ENCODE assay signal across 8 mouse cellular contexts in genomic region chr10:100487097-100487978, GRCm38 (mm10). TPM values are rescaled to one million over a fixed set of nuclear protein-coding genes. Genes with fewer than 3 reads are reported as not detected.
DNase-seq lines count a peak whose midpoint lies in the region; ATAC-seq lines count a peak whose summit lies in the region.

Gene Tmtc3 (minus strand): TSS chr10:100487350.
Gene Cep290 (plus strand): TSS chr10:100487558.

- H3K4me2 ChIP-seq in heart, embryonic 13.5 days = peak within 1 kb of the TSS; percentile 84
- peak within 1 kb of the TSS; percentile 89 for H3K4me2 ChIP-seq in liver, embryonic 12.5 days
- H3K4me2 ChIP-seq in stomach, embryonic 15.5 days = peak within 1 kb of the TSS; percentile 81

- H3K27me3 ChIP-seq in heart, embryonic 13.5 days (replicated peaks) = no peaks in the 10 kb centered on the region
- no peaks in the 10 kb centered on the region for H3K27me3 ChIP-seq in liver, embryonic 12.5 days (replicated peaks)
- no peaks in the 10 kb centered on the region for H3K27me3 ChIP-seq in stomach, embryonic 15.5 days (replicated peaks)

- peaks cover 1% of the 10 kb centered on the region; the same call in 1 of the 2 replicates for H3K36me3 ChIP-seq in heart, embryonic 13.5 days
- peaks cover 22% of the 10 kb centered on the region for H3K36me3 ChIP-seq in liver, embryonic 12.5 days
- H3K36me3 ChIP-seq in stomach, embryonic 15.5 days = no peaks in the 10 kb centered on the region

- WGBS in heart, embryonic 13.5 days = under 1% methylated on average over 63 of the region's 63 CpGs
- WGBS in liver, embryonic 12.5 days (ENCODE audit: insufficient replicate concordance) = under 1% methylated on average over 63 of the region's 63 CpGs
- 1% methylated on average over 63 of the region's 63 CpGs for WGBS in stomach, embryonic 15.5 days

- H3K27ac ChIP-seq in brown adipose tissue, adult 24 weeks (replicated peaks; ENCODE audit: low read depth, low read length) = no peak within 1 kb of the TSS
- peak within 1 kb of the TSS; percentile 78 for H3K27ac ChIP-seq in heart, embryonic 13.5 days (replicated peaks)
- peak within 1 kb of the TSS; percentile 79 for H3K27ac ChIP-seq in liver, embryonic 12.5 days
- H3K27ac ChIP-seq in stomach, embryonic 15.5 days = peak within 1 kb of the TSS; percentile 71

- DNase-seq in CD4-positive helper T cell, adult 2 months (ENCODE audit: low read depth, low spot score) = peak; percentile 43
- DNase-seq in fat pad, adult 2 months (ENCODE audit: extremely low read depth, low read depth, low spot score) = peak; percentile 92
- peak; percentile 96 for DNase-seq in kidney, postnatal 10 days
- peak; percentile 4 to 11 for DNase-seq in natural killer cell, adult 2 months (ENCODE audit: low spot score in 2 of 2)

- peak within 1 kb of the TSS; percentile 82 for H3K4me3 ChIP-seq in brown adipose tissue, adult 24 weeks (ENCODE audit: insufficient read depth, low read depth, low read length)
- H3K4me3 ChIP-seq in heart, embryonic 13.5 days = peak within 1 kb of the TSS; percentile 93
- H3K4me3 ChIP-seq in liver, embryonic 12.5 days = peak within 1 kb of the TSS; percentile 87
- H3K4me3 ChIP-seq in stomach, embryonic 15.5 days (replicated peaks) = peak within 1 kb of the TSS; percentile 62

- H3K4me1 ChIP-seq in brown adipose tissue, adult 24 weeks (ENCODE audit: control insufficient read depth, insufficient read depth, insufficient read length, low read length) = no peaks in the 10 kb centered on the region
- peaks cover 11% of the 10 kb centered on the region for H3K4me1 ChIP-seq in heart, embryonic 13.5 days
- peaks cover 13% of the 10 kb centered on the region for H3K4me1 ChIP-seq in liver, embryonic 12.5 days
- H3K4me1 ChIP-seq in stomach, embryonic 15.5 days = no peaks in the 10 kb centered on the region; the same call in 1 of the 2 replicates

- peak within 1 kb of the TSS; percentile 94 for H3K9ac ChIP-seq in heart, embryonic 13.5 days
- H3K9ac ChIP-seq in liver, embryonic 12.5 days = peak within 1 kb of the TSS; percentile 85
- H3K9ac ChIP-seq in stomach, embryonic 15.5 days = peak within 1 kb of the TSS; percentile 47

- ATAC-seq in heart, embryonic 13.5 days (ENCODE audit: extremely low read depth, insufficient number of reproducible peaks, low FRiP score, low TSS enrichment) = peak; percentile 92
- peak; percentile 96 for ATAC-seq in liver, embryonic 12.5 days
- peak; percentile 99 for ATAC-seq in stomach, embryonic 15.5 days (ENCODE audit: insufficient read depth, low FRiP score, low read depth)

- no peaks in the 10 kb centered on the region for H3K9me3 ChIP-seq in heart, embryonic 13.5 days
- no peaks in the 10 kb centered on the region for H3K9me3 ChIP-seq in liver, embryonic 12.5 days (replicated peaks)
- H3K9me3 ChIP-seq in stomach, embryonic 15.5 days = no peaks in the 10 kb centered on the region

RNA-seq across cellular contexts. Expression of gene Tmtc3, which starts in this region (rescaled TPM):
- polyA plus RNA-seq in brown adipose tissue, adult 24 weeks (2012; ENCODE audit: insufficient read depth, insufficient read length, missing spikeins) = 7.9 and 8.3 TPM in 2 replicates
- polyA plus RNA-seq in heart, embryonic 13.5 days (2015; fragmentation: Nextera tagmentation; extraction: Ambion mirVana) = 15.3 and 15.7 TPM in 2 replicates
- 10.5 and 11.8 TPM in 2 replicates for polyA plus RNA-seq in liver, embryonic 12.5 days (2016; fragmentation: Nextera tagmentation; extraction: Ambion mirVana)
- polyA plus RNA-seq in stomach, embryonic 15.5 days (2015; fragmentation: Nextera tagmentation; extraction: Ambion mirVana) = 22.2 and 22.5 TPM in 2 replicates

RNA-seq across cellular contexts. Expression of gene Cep290, which starts in this region (rescaled TPM):
- 2.0 and 3.8 TPM in 2 replicates for polyA plus RNA-seq in brown adipose tissue, adult 24 weeks (2012; ENCODE audit: insufficient read depth, insufficient read length, missing spikeins)
- 2.3 TPM in 2 replicates for polyA plus RNA-seq in heart, embryonic 13.5 days (2015; fragmentation: Nextera tagmentation; extraction: Ambion mirVana)
- 4.2 and 4.8 TPM in 2 replicates for polyA plus RNA-seq in liver, embryonic 12.5 days (2016; fragmentation: Nextera tagmentation; extraction: Ambion mirVana)
- polyA plus RNA-seq in stomach, embryonic 15.5 days (2015; fragmentation: Nextera tagmentation; extraction: Ambion mirVana) = 5.2 and 6.0 TPM in 2 replicates

Comparison
In these comparisons a context has a peak if more than half of its experiments do, and no peak if none do; other contexts are left out.
1. DNase-seq: peak in every context shown above with its lines; median percentile 96 in kidney, postnatal 10 days; 92 in fat pad, adult 2 months; 43 in CD4-positive helper T cell, adult 2 months; 8 in natural killer cell, adult 2 months.